Mouse (Mus musculus) duodenum, adult 2 months (tissue): Measurements from ENCODE around the gene Abcc9. TPM values are rescaled to one million over a fixed set of nuclear protein-coding genes. Genes with fewer than 3 reads are reported as not detected.

ENCODE experiments used
- polyA plus RNA-seq: library from polyadenylated mRNA; depleted of rRNA; stranded (reverse); fragments of >200 nt; gene quantifications from 2 replicates; pipeline ENCODE4 v1.2.3, GENCODE M21; 2012; ENCODE audit warnings: low replicate concordance; rRNA removed

The Abcc9 gene
- polyA plus RNA-seq: 0.59 and 3.4 TPM in 2 replicates

DNA sequence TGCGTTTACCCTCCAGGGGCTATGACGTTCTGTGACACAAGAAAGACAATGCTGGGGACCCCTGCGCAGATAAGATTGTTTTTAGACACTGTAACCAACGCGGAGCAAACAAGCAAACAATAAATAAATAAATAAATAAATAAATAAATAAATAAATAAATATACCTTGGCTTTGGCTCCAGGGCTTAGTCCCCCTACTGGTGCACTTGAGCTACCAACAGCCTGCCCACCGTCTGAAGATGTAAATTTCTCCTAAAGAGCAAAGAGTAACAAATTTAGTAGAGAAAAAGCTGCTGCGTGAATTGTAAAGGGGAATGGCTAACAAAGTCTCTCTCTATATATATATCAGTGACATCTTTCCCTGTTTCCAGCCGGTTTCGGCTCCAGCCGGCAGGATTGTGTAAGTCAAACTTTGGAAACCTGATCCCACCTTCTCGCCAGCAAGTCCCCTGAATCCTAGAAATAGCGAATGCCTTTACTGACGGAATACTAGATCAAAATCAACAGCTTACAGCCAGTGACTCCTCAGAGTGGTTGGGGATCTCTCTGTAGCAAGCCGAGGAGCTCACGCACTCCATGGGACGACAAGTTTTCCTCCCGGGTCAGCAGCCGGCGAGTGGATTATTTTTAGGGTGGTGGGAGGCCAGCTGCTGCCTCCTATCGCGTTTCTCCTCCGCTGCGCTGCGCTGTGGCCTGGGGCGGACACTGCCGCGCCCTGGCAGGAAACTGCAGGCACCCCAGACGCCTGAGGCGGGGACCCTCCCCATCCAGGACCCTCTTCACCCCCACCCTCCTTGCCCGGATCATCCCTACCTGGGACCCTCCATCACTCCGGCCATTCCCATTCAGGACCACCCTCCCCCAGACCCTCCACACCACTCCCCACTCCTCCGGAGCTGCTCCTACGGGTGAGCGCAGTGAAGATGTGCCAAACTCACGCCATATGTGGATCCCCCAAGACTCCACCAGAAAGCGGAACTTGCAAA, at the start of gene Abcc9:
Gene Abcc9 (minus strand): TSS at position 664 of the 986 bp plus-strand sequence.

DNA sequence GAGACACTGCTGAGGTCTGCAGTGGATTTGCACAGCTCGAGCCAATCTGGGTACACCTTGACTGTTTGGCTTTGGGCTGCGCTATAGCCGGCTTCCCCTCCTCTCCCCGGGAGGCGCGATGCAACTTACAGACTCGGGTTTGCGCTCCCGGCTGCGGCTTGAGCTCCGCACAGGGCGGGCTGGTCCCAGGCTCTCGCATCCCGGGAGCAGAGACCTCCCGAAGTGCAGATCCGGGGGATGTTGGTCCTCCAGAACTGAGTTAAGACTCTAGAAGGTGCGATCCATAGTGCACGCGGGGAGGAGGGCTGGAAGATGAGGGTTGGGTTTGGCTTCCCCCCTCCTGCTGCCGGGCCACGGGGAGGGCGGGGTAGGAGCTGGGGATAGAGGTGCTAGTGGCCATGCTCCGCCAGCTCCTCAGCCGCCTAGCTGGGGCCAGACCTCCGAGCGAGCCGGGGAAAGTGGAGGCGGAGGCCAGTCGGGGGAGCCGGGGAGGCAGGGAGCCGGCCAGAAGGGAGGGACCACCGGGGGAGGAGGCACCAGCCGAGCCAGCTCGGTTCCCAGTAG, 131.0 kb downstream of the Abcc9 start, which contains the start of gene Kcnj8:
Gene Kcnj8 (minus strand): TSS at position 560 of the 564 bp plus-strand sequence.

Other genes with a start within 250 kb of the Abcc9 start
- gene Gys2, start 229.2 kb downstream of the Abcc9 start, polyA plus RNA-seq: 0.07 TPM in 1 of 2 replicates, not detected in the other
- gene Ldhb, start 194.4 kb downstream of the Abcc9 start, polyA plus RNA-seq: 12.7 and 13.8 TPM in 2 replicates
- gene Kcnj8, start 130.7 kb downstream of the Abcc9 start, polyA plus RNA-seq: 3.7 and 7.7 TPM in 2 replicates
- 23.3 and 47.3 TPM in 2 replicates for gene Cmas, start 54.4 kb upstream of the Abcc9 start, polyA plus RNA-seq
- gene Sult6b2, start 102.2 kb upstream of the Abcc9 start, polyA plus RNA-seq: 0.76 and 52.3 TPM in 2 replicates